Mouse (Mus musculus) intestine, postnatal 0 days (tissue): Measurements from ENCODE around the gene Gpr132. TPM values are rescaled to one million over a fixed set of nuclear protein-coding genes. Genes with fewer than 3 reads are reported as not detected.
A peak's percentile ranks its signal among the peaks of the same experiment; 100 is the strongest.

Source experiments
- ATAC-seq: fragments of 200-750 bp; cut with Nextera tagmentation; 2 replicates; pipeline ENCODE4 v1.8.0; 2017; ENCODE audit warnings: mild to moderate bottlenecking, moderate TSS enrichment, moderate library complexity
- H3K27ac ChIP-seq: fragments of 300-500 bp; sonication (generic); 2 replicates; pipeline ENCODE4 v1.5.1; 2014; ENCODE audit warnings: mild to moderate bottlenecking, low read depth, low read length, moderate library complexity
- H3K27me3 ChIP-seq: fragments of 300-500 bp; sonication (generic); replicated peaks from 2 replicates; pipeline ENCODE4 v1.6.1; 2014; ENCODE audit warnings: low read length, mixed read lengths; ENCODE audit not compliant: control insufficient read depth, insufficient read depth
- H3K36me3 ChIP-seq: fragments of 300-500 bp; sonication (generic); 2 replicates; pipeline ENCODE4 v1.6.1; 2014; ENCODE audit warnings: mild to moderate bottlenecking, moderate library complexity; ENCODE audit not compliant: control insufficient read depth, insufficient read depth
- H3K4me1 ChIP-seq: fragments of 300-500 bp; sonication (generic); replicated peaks from 2 replicates; pipeline ENCODE4 v1.6.1; 2014; ENCODE audit warnings: antibody characterized with exemption, low read length, mixed read lengths; ENCODE audit not compliant: control insufficient read depth, insufficient read depth
- H3K4me2 ChIP-seq: fragments of 300-500 bp; sonication (generic); replicated peaks from 2 replicates; pipeline ENCODE4 v1.6.1; 2014; ENCODE audit warnings: low read depth, mild to moderate bottlenecking, moderate library complexity
- H3K4me3 ChIP-seq: fragments of 300-500 bp; sonication (generic); 2 replicates; pipeline ENCODE4 v1.5.1; 2014; ENCODE audit warnings: low read depth, low read length
- H3K9ac ChIP-seq: fragments of 300-500 bp; sonication (generic); 2 replicates; pipeline ENCODE4 v1.6.1; 2014; ENCODE audit warnings: mild to moderate bottlenecking, low read depth, low read length
- H3K9me3 ChIP-seq: fragments of 300-500 bp; sonication (generic); 2 replicates; pipeline ENCODE4 v1.6.1; 2016; ENCODE audit warnings: mixed run types; ENCODE audit not compliant: control insufficient read depth
- CTCF ChIP-seq: sonication (generic); IDR thresholded peaks from 2 replicates; pipeline ENCODE4 v1.5.1; 2016; ENCODE audit warnings: low read depth, mild to moderate bottlenecking, control low read depth, antibody characterized with exemption, moderate library complexity
- WGBS: fragments of 180-500 bp; shearing (Covaris S2); extraction: QIAGEN DNeasy Blood & Tissue Kit; methylation state at CpG from one replicate; pipeline ENCODE4 v1.1.7; 2014; 5-methylcytosine and 5-hydroxymethylcytosine counted together
- polyA plus RNA-seq: library from polyadenylated mRNA; unstranded; fragments of >200 nt; fragmentation: Nextera tagmentation; extraction: Ambion mirVana; gene quantifications from 2 replicates; pipeline ENCODE4 v1.2.1, GENCODE M21; 2015

Gene Gpr132
- polyA plus RNA-seq, 1 experiment from 2014 or later = 0.30 TPM

DNA sequence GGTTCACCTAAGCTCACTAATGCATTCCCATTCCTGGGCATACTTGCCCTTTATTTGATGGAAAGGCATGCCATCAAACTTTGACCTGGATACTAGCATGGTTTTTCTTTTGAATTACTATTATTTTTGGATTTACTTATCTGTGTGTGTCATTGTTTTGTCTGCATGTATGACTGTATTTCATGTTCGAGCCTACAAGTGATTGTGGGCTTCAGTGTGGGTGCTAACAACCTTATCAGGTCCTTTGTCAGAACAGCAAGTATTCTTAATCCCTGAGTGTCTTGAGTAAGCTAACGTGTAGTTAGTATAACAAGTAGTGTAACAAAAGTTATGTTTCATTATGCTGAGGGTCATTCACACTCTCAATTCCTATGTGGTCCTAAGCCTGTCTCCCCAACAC is 37.9 kb downstream of the Gpr132 start:
- Histone ChIP-seq H3K27ac (0 out of 2 replicates have a peak overlapping the region, but pooled peaks have one; percentile 30), H3K4me2 (peak overlapping the region; percentile 82), H3K4me3 (peak overlapping the region; percentile 88), H3K9me3 (no peaks in the 10 kb centered on the region), H3K27me3 (no peaks in the 10 kb centered on the region), H3K4me1 (no peaks in the 10 kb centered on the region; the same call in 1 of the 2 replicates), H3K36me3 (peaks cover 5% of the 10 kb centered on the region; the same call in 1 of the 2 replicates), H3K9ac (peak overlapping the region; percentile 70)
- ATAC-seq = no peak
- WGBS = 12% methylated on average over 2 of the region's 2 CpGs
- no peak for TF ChIP-seq CTCF

DNA sequence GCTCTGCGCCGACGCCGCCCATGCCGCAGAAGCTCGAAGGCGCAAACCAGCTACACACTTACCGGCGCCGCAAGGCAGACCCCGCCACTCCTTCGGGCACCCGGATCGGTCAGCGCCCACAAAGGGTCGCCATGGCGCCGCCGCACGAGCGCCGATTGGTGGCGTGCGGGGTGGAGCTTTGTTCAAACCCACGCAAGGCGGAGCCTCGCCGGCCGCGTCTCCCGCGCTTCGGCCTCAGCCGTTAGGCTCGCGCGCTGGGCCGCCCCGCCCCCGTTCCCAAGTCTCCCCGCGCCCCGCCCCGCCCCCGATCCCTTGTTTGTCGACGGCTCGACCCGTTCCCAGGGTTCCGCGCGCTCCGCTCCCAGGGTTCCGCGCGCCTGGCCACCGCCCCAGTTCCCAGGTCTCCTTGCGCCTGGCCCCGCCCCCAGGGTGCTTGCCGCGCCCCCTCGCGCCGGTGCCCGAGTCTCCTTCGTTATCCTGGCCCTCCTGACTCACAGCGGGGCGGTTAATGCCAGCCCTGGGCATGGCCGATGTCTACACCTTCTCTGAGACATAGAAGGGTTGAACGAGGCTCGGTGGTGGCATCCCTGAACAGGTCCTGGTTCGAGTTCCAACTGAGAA is 38.7 kb downstream of the Gpr132 start, which contains the start of gene Cdca4:
TSS of gene Cdca4 (minus strand) at position 180 of the 621 bp plus-strand sequence.
- peaks cover 10% of the 10 kb centered on the region; the same call in 1 of the 2 replicates for H3K36me3 ChIP-seq
- WGBS = under 1% methylated on average over 72 of the region's 72 CpGs
- H3K4me1 ChIP-seq = no peaks in the 10 kb centered on the region; the same call in 1 of the 2 replicates
- H3K27me3 ChIP-seq = no peaks in the 10 kb centered on the region
- peak; percentile 55 for TF ChIP-seq CTCF
- H3K4me3 ChIP-seq = peak within 1 kb of the TSS; percentile 88
- H3K27ac ChIP-seq = peak within 1 kb of the TSS; percentile 90
- H3K4me2 ChIP-seq = peak within 1 kb of the TSS; percentile 82
- ATAC-seq = peak; percentile 98
- no peaks in the 10 kb centered on the region for H3K9me3 ChIP-seq
- H3K9ac ChIP-seq = peak within 1 kb of the TSS; percentile 78

DNA sequence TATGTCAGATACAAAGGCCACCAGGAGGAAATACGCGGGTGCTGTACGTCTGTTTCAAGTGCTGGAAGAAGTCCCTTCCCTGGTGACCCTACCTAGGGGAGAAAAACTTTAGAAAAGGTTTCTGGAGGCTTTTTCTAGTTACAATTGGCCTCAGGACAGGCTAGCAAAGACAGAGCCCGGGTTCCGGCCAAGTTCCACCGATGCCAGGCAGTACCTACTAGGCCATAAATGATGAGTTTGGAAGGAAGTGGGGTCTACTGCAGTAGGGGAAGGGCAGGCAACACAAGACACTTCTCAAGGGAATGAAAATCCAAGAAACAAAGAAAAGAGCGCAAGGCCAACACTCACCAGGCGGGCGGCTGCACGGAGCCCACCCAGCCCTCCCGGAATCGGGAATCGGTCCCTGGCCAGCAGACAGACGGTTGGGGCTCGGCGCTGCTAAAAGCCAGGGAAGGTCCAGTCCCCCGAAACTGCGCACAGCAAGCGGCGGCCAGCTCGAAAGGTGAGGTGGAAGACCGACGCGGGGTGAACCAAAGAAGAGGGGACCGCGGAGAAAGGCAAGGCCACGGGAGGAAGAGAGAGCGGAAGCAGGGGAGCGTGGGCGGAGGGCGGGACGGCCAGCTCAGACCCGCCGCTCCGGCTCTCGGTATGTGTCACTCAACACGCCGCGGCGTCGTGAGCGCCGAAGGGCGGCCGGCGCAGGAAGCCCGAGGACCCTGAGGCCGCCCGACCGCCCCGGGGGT is 39.4 kb downstream of the Gpr132 start:
- Histone ChIP-seq H3K4me2 (peak overlapping the region; percentile 82), H3K36me3 (peaks cover 16% of the 10 kb centered on the region; the same call in 1 of the 2 replicates), H3K9ac (peak overlapping the region; percentile 78), H3K27me3 (no peaks in the 10 kb centered on the region), H3K27ac (peak overlapping the region; percentile 90), H3K4me3 (peak overlapping the region; percentile 88), H3K4me1 (no peaks in the 10 kb centered on the region; the same call in 1 of the 2 replicates), H3K9me3 (no peaks in the 10 kb centered on the region)
- under 1% methylated on average over 44 of the region's 51 CpGs for WGBS
- ATAC-seq = peak; percentile 81
- TF ChIP-seq CTCF = no peak

DNA sequence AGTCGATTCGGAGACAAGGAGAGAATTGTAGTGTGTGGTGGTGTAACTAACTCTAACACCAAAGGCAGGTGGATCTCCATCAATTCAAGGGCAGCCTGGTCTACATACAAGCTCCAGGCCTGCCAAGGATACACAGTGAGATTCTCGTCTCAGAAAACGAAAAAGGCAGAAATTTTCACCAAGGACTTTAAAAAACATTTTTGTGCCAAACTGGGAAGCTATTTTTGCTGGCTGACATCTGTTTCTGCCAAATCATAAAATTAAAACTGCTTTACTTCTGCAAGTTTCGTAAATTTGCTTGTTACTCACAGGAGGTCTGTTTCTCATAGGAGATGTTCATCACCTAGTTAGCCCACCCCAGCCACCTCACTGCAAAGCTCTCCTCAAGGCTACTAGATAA is 42.1 kb downstream of the Gpr132 start:
- Histone ChIP-seq H3K4me3 (no peak overlapping the region), H3K9me3 (no peaks in the 10 kb centered on the region), H3K4me2 (no peak overlapping the region), H3K27me3 (no peaks in the 10 kb centered on the region), H3K4me1 (no peaks in the 10 kb centered on the region; the same call in none of the 2 replicates), H3K36me3 (peaks cover 23% of the 10 kb centered on the region), H3K9ac (no peak overlapping the region), H3K27ac (no peak overlapping the region)
- TF ChIP-seq CTCF = no peak
- WGBS = 85% methylated on average over 5 of the region's 5 CpGs
- ATAC-seq = no peak

DNA sequence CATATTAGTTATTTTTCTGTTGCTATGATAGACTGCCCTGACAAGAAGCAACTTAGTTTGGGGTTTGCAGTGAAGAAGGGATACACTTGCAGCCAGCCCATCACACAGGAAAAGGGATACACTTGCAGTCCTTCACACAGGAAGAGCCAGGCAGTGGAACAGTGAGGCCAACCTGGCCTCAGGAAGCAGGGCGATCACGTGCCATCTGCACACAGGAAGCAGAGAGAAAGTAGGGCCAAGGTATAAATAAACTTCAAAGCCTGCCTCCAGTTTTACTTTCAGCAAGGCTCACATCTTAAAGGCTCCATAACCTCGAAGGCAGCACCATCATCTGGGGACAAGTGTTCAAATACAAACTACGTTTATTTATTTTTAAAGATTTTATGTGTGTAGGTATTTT is 44.8 kb downstream of the Gpr132 start:
- Histone ChIP-seq H3K27ac (0 out of 2 replicates have a peak overlapping the region, but pooled peaks have one; percentile 21), H3K27me3 (no peaks in the 10 kb centered on the region), H3K4me3 (no peak overlapping the region), H3K9me3 (no peaks in the 10 kb centered on the region), H3K4me2 (no peak overlapping the region), H3K36me3 (peaks cover 38% of the 10 kb centered on the region), H3K9ac (no peak overlapping the region), H3K4me1 (no peaks in the 10 kb centered on the region; the same call in none of the 2 replicates)
- TF ChIP-seq CTCF = no peak
- ATAC-seq = no peak
- WGBS = 51% methylated on average over 4 of the region's 4 CpGs

DNA sequence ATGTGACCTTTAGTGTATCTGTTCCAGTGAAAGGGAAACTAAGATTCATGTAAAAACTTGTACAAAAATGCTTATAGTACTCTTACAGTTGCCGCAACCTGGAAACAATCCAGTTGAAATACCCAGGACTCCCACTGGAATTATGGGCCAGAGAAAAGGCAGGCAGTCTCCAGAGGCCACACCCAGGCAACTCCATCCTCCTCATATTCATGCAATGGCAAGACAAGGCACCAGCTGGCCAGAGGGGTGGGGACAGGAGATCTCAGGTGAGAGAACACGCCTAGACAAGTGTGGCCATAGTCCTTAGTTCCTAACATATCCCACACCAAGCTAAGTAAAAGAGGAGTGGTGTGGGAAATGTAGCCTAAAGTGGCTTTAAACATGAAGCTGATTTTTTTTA is 45.4 kb downstream of the Gpr132 start:
- H3K9ac ChIP-seq = no peak overlapping the region
- ATAC-seq = no peak
- H3K27me3 ChIP-seq = no peaks in the 10 kb centered on the region
- H3K36me3 ChIP-seq = peaks cover 41% of the 10 kb centered on the region
- no peaks in the 10 kb centered on the region; the same call in none of the 2 replicates for H3K4me1 ChIP-seq
- H3K9me3 ChIP-seq = no peaks in the 10 kb centered on the region
- no peak overlapping the region for H3K4me3 ChIP-seq
- H3K4me2 ChIP-seq = no peak overlapping the region
- H3K27ac ChIP-seq = no peak overlapping the region
- WGBS = 47% methylated on average over 2 of the region's 2 CpGs
- TF ChIP-seq CTCF = no peak
